Mouse (Mus musculus) lung, adult 2 months (tissue): ENCODE results near the gene Rassf3. TPM values are rescaled to one million over a fixed set of nuclear protein-coding genes. Genes with fewer than 3 reads are reported as not detected.
A peak's percentile ranks its signal among the peaks of the same experiment; 100 is the strongest.

Experiments used
- DNase-seq: peaks from one replicate; pipeline ENCODE4 v3.0.0; 2022
- H3K4me1 ChIP-seq: fragments of 200-500 bp; 2 replicates; pipeline ENCODE4 v1.6.1; 2011; ENCODE audit warnings: low read length; ENCODE audit not compliant: control insufficient read depth, insufficient read depth
- H3K4me3 ChIP-seq: fragments of 200-500 bp; replicated peaks from 2 replicates; pipeline ENCODE3; 2011; ENCODE audit warnings: low read depth, mild to moderate bottlenecking, control low read depth, low read length; ENCODE audit errors: extremely low read depth
- CTCF ChIP-seq: fragments of 200-500 bp; IDR thresholded peaks from 2 replicates; pipeline ENCODE4 v1.5.1; 2011; ENCODE audit warnings: mild to moderate bottlenecking, low read length, control low read depth; ENCODE audit not compliant: insufficient read depth
- POLR2A ChIP-seq: fragments of 200-500 bp; IDR thresholded peaks from 2 replicates; pipeline ENCODE4 v1.6.1; 2011; ENCODE audit warnings: low read depth, mild to moderate bottlenecking, control low read depth, low read length, borderline replicate concordance; ENCODE audit errors: extremely low read depth
- WGBS: fragments of 180-500 bp; shearing (Covaris S2); methylation state at CpG from one replicate; pipeline ENCODE4 v1.1.7; 2018; 5-methylcytosine and 5-hydroxymethylcytosine counted together
- polyA plus RNA-seq: library from polyadenylated mRNA; depleted of rRNA; stranded (reverse); fragments of >200 nt; gene quantifications from 2 replicates; pipeline ENCODE4 v1.2.3, GENCODE M21; 2012

The Rassf3 gene
- polyA plus RNA-seq, 1 experiment = 97.0 TPM

GRCm38 (mm10) chr10:121398599-121398998, 77.5 kb downstream of the Rassf3 start:
- H3K4me3 ChIP-seq = no peak overlapping the region
- H3K4me1 ChIP-seq = no peaks in the 10 kb centered on the region
- 74% methylated on average over 7 of the region's 7 CpGs for WGBS
- no peak for DNase-seq
- no peak for TF ChIP-seq CTCF
- no peak for TF ChIP-seq POLR2A

GRCm38 (mm10) chr10:121395542-121396176, 80.5 kb downstream of the Rassf3 start:
- H3K4me3 ChIP-seq = no peak overlapping the region
- TF ChIP-seq POLR2A (no peak), CTCF (no peak)
- no peaks in the 10 kb centered on the region for H3K4me1 ChIP-seq
- 63% methylated on average over 20 of the region's 20 CpGs for WGBS
- peak; percentile 38 for DNase-seq

GRCm38 (mm10) chr10:121394789-121395325, 81.3 kb downstream of the Rassf3 start:
- H3K4me1 ChIP-seq = 0 out of 2 replicates have a peak, but pooled peaks cover 3% of the 10 kb centered on the region
- H3K4me3 ChIP-seq = no peak overlapping the region
- WGBS = 64% methylated on average over 18 of the region's 18 CpGs
- TF ChIP-seq CTCF (no peak), POLR2A (no peak)
- DNase-seq = no peak

GRCm38 (mm10) chr10:121394270-121394669, 81.9 kb downstream of the Rassf3 start:
- WGBS = 55% methylated on average over 6 of the region's 6 CpGs
- TF ChIP-seq POLR2A (no peak), CTCF (no peak)
- no peak overlapping the region for H3K4me3 ChIP-seq
- H3K4me1 ChIP-seq = 0 out of 2 replicates have a peak, but pooled peaks cover 3% of the 10 kb centered on the region
- DNase-seq = no peak

- TF ChIP-seq CTCF (no peak), POLR2A (no peak)
- 0 out of 2 replicates have a peak, but pooled peaks cover 3% of the 10 kb centered on the region for H3K4me1 ChIP-seq
- WGBS = 95% methylated on average over 8 of the region's 8 CpGs
- no peak for DNase-seq
- H3K4me3 ChIP-seq = no peak overlapping the region
Observed at GRCm38 (mm10) chr10:121391901-121392300, 84.2 kb downstream of the Rassf3 start.

GRCm38 (mm10) chr10:121390602-121391001, 85.5 kb downstream of the Rassf3 start:
- DNase-seq = no peak
- WGBS = 69% methylated on average over 10 of the region's 10 CpGs
- H3K4me3 ChIP-seq = no peak overlapping the region
- TF ChIP-seq CTCF = no peak
- no peak for TF ChIP-seq POLR2A
- peaks cover 5% of the 10 kb centered on the region; the same call in 1 of the 2 replicates for H3K4me1 ChIP-seq

- Histone ChIP-seq H3K4me3 (no peak overlapping the region), H3K4me1 (peaks cover 5% of the 10 kb centered on the region; the same call in 1 of the 2 replicates)
- 46% methylated on average over 9 of the region's 9 CpGs for WGBS
- TF ChIP-seq CTCF = no peak
- no peak for DNase-seq
Observed at GRCm38 (mm10) chr10:121386347-121386746, 89.8 kb downstream of the Rassf3 start.

GRCm38 (mm10) chr10:121385695-121386094, 90.5 kb downstream of the Rassf3 start:
- Histone ChIP-seq H3K4me3 (no peak overlapping the region), H3K4me1 (peaks cover 5% of the 10 kb centered on the region; the same call in 1 of the 2 replicates)
- no peak for DNase-seq
- no peak for TF ChIP-seq CTCF
- TF ChIP-seq POLR2A = no peak
- 75% methylated on average over 6 of the region's 6 CpGs for WGBS

- 85% methylated on average over 13 of the region's 13 CpGs for WGBS
- TF ChIP-seq CTCF = no peak
- TF ChIP-seq POLR2A = no peak
- Histone ChIP-seq H3K4me1 (peaks cover 2% of the 10 kb centered on the region; the same call in 1 of the 2 replicates), H3K4me3 (no peak overlapping the region)
- DNase-seq = no peak
Observed at GRCm38 (mm10) chr10:121384710-121385109, 91.4 kb downstream of the Rassf3 start.

GRCm38 (mm10) chr10:121381280-121381679, 94.9 kb downstream of the Rassf3 start:
- no peak for DNase-seq
- 84% methylated on average over 18 of the region's 18 CpGs for WGBS
- Histone ChIP-seq H3K4me3 (no peak overlapping the region), H3K4me1 (peaks cover 2% of the 10 kb centered on the region; the same call in 1 of the 2 replicates)
- TF ChIP-seq POLR2A = no peak
- TF ChIP-seq CTCF = no peak

- no peaks in the 10 kb centered on the region for H3K4me1 ChIP-seq
- WGBS = 97% methylated on average over 3 of the region's 3 CpGs
- TF ChIP-seq CTCF = no peak
- no peak for TF ChIP-seq POLR2A
- H3K4me3 ChIP-seq = no peak overlapping the region
- no peak for DNase-seq
Observed at GRCm38 (mm10) chr10:121379387-121379786, 96.8 kb downstream of the Rassf3 start.
